Mouse (Mus musculus) ES-Bruce4 (cell line): ENCODE measurements around the gene Ppp5c.

Source experiments
- CTCF ChIP-seq: IDR thresholded peaks from one replicate; pipeline ENCODE4 v1.8.1; 2011; ENCODE audit warnings: low read depth, low read length
- EP300 ChIP-seq: IDR thresholded peaks from 2 replicates; pipeline ENCODE4 v1.6.1; 2011; ENCODE audit warnings: low read depth, low read length; ENCODE audit not compliant: insufficient read depth
- POLR2A ChIP-seq: IDR thresholded peaks from one replicate; pipeline ENCODE4 v1.8.1; 2011; ENCODE audit warnings: low read length; ENCODE audit not compliant: insufficient read depth

GRCm38 (mm10) chr7:17017036-17017435 lies 10.7 kb downstream of the Ppp5c start:
- TF ChIP-seq POLR2A (no peak), EP300 (no peak), CTCF (no peak)
